Mouse (Mus musculus) large intestine, adult 2 months (tissue): ENCODE data around the gene Ugt1a6b. TPM values are rescaled to one million over a fixed set of nuclear protein-coding genes. Genes with fewer than 3 reads are reported as not detected.

Source experiments
- DNase-seq: peaks from one replicate; pipeline ENCODE4 v3.0.0-alpha.2; 2012; ENCODE audit warnings: low read depth, low spot score
- WGBS: fragments of 180-500 bp; shearing (Covaris S2); methylation state at CpG from one replicate; pipeline ENCODE4 v1.1.7; 2018; 5-methylcytosine and 5-hydroxymethylcytosine counted together
- polyA plus RNA-seq: library from polyadenylated mRNA; depleted of rRNA; stranded (reverse); fragments of >200 nt; gene quantifications from 2 replicates; pipeline ENCODE4 v1.2.3, GENCODE M21; 2012

The Ugt1a6b gene
- polyA plus RNA-seq, 1 experiment: 2.2 TPM

DNA sequence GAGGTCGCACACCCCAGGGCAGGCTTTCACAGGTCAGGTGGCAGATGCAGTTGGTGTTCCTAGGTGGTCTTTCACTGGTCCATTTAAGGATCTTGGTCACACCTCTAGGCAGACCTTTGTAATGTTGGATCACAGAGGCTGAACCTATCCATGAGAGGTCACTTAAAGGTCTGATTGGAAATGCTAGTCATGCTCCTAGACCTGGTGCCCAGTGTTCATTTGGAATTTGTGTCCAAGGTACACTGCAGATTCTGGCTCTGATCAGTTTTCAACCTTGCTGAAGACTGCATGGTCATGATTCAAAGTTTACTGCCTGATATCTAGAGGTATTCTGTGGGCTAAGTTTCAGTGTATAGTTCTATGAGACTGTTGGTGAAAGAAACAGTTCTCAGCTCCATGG is 76.6 kb downstream of the Ugt1a6b start:
- DNase-seq: no peak
- 83% methylated on average over 1 of the region's 1 CpGs for WGBS

DNA sequence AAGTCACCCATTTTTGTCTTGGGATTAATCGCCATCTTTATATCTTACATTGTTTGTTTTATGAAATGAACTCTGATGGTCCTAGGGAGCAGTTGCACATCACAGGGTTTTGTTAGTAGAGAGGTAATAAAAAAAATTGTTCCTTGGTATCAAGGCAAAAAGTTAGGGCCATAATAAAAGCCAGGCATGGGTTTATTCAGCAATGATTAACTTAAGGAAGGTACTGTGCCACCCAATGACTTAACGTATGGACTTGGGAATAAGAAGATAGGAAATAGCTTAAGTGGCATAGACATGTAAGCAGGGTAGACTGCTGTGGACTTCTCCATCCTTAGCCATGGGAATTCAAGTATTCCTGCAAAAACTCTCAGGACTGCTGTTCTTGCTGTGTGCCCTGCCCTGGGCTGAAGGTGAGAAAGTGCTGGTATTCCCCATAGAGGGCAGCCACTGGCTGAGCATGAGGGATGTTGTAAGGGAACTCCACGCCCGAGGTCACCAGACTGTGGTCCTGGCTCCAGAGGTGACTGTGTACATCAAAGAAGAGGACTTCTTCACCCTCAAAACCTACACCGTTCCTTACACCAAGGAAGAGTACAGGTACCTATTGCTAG is 83.4 kb downstream of the Ugt1a6b start:
- 29% methylated on average over 5 of the region's 5 CpGs for WGBS
- peak; percentile 64 for DNase-seq

DNA sequence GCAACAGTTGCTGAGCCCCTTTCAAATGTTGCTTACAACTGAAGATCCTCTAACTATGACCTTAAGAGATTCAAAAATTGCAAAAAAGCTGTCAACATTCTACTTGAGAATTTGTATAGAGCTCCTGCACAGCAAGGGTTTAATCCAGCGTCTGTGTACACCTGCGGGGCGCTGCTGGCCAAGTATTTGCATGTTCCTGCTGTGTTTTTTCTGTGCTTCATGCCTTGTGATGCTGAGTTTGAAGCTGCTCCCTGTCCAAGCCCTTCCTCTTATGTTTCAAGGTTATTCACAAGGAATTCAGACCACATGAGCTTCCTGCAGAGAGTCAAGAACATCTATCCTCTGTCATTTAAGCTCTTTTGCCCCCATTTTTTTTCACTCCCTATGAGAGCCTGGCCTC is 89.1 kb downstream of the Ugt1a6b start:
- WGBS: 83% methylated on average over 3 of the region's 3 CpGs
- no peak for DNase-seq

DNA sequence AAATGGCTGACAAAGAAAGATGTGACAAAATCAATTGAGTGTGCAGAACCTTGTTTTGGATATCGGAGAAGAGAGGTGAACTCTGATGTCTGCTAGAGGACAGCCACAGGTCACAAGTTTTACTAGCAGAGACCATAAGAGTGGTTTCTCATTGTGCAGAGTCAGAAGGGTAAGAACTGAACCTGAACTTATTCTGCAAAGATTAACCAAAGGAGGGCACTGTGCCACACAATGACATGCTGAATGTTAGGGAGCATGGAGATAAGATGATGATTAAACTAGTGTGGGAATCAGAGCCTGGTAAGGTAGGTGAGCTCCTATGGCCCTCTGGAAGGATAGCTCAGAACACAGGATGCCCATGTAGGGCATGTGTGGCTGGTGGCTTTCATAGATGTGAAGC is 92.6 kb downstream of the Ugt1a6b start:
- 75% methylated on average over 1 of the region's 1 CpGs for WGBS
- DNase-seq: no peak

DNA sequence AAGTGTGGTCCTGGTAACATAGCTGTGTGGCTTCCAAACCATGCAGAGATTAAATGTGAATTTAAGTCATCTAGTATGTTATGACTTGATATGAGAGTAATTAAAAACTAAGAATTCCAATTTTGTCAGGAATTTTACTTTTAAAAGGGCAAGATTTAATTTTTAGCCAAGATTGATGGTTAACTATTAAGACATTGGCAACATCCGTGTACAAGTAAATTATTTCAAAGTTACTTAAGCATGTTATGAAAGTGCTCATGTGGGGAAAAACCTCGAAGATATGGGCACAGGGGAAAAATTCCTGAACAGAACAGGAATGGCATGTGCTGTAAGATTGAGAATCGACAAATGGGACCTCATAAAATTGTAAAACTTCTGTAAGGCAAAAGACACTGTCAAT is 94.4 kb downstream of the Ugt1a6b start:
- WGBS: 68% methylated on average over 3 of the region's 3 CpGs
- no peak for DNase-seq

DNA sequence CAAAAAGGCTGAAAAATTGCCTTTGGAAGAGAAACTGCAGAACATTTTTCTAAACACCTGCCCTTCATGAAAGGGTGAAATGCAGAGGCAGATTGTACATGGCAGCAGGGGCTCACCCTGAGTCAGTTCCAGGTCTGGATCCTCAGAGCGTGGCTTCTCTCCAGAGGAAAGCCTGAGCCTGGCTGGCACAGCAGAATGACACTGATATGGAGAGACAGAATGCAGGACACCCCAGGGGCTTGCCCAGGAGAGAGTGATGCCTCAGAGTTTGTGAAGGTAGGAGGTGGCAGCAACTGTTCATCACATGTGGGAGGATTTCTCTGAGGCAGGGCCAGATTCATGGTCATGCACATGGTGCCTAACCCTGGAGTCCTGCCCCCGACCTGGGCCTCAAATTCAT is 96.9 kb downstream of the Ugt1a6b start:
- no peak for DNase-seq
- 75% methylated on average over 2 of the region's 2 CpGs for WGBS

DNA sequence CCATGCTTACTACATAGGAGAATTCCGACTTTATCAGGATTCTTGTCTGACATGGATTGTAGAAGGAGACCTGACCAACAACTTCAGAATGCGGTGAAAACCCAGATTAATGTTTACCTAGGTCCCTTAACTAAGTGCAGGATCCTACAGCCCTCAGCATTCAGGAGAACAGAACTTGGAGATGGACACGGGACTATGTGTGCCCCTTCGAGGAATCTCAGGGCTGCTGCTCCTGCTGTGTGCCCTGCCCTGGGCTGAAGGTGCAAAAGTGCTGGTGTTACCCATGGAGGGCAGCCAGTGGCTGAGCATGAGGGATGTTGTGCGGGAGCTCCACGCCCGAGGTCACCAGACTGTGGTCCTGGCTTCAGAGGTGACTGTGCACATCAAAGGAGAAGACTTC is 97.4 kb downstream of the Ugt1a6b start, which contains the start of gene Ugt1a2:
TSS of gene Ugt1a2 (plus strand) at position 146 of the 400 bp plus-strand sequence.
- 68% methylated on average over 7 of the region's 7 CpGs for WGBS
- no peak for DNase-seq

DNA sequence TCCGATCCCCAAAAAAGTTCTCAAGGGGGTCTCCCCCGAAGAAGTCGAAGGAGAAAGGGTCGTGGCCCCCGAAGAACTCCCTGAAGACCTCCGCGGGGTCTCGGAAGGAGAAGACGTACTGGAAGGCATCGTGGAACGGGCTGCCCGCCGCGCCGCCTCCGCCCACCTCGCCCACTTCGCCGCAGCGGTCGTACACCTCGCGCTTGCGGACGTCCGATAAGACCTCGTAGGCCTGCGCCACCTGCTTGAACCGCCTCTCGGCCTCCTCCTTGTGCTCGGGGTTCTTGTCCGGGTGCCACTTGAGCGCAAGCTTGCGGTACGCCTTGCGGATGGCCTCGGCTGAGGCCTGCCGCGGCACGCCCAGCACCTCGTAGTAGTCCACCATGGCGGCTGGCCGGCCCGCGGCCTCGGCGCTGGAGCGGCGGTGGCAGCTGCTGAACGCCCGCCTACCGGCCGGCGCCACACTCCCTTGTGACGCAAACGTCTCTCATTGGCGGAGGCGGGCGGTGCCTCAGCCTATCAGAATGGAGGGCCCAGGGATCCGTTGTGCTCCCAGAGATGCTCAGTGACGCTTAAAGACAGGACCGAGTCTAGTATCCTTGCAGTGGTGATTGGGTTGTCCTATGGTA is 102.4 kb downstream of the Ugt1a6b start, which contains the start of gene Dnajb3:
TSS of gene Dnajb3 (minus strand) at position 489 of the 629 bp plus-strand sequence.
- no peak for DNase-seq
- 50% methylated on average over 62 of the region's 62 CpGs for WGBS

DNA sequence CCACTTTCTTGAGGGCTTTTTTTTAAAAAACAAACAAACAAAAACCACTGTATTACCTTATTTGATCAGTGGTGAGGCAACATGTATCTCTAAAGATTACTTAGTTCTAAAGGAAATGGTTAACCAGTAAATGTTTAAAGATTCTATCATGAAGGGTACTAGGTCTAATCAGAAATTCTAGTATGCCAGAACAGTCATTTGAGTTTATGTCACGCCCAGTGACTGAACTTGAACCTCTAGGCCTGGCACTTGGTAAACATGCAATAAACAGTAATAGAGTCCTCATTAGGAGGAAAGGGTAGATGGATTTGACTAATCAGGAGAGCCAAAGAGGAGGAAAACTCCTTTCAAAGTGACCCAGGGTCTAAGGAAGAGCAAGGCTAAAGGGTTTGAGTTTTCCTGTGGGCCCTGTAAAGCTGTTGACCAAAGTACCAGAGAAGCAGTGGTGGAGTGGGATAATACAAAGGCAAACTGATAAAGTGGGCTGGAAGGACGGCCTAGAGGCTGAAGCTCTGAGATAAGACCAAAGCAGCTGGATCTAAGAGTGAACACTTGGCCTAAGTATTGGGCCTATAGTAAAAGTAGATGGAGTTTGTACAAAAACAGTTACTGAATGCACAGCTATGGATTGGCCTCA is 103.9 kb downstream of the Ugt1a6b start:
- 40% methylated on average over 2 of the region's 2 CpGs for WGBS
- no peak for DNase-seq

DNA sequence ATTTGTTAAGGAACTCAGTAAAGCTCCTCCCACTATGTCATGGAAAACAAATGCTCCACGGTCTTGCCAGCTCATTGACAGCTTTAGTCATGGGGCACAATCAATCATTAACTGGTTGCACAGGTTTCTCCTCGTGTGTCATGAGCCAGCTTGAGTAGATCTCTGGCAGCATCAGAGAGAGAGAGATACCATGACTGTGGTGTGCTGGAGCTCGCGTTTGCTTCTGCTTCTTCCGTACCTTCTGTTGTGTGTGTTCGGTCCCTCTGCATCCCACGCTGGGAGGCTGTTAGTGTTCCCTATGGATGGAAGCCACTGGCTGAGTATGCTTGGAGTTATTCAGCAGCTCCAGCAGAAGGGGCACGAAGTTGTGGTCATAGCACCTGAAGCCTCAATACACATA is 108.8 kb downstream of the Ugt1a6b start, which contains the start of gene Ugt1a1:
TSS of gene Ugt1a1 (plus strand) at position 148 of the 400 bp plus-strand sequence.
- WGBS: 46% methylated on average over 8 of the region's 8 CpGs
- DNase-seq: peak; percentile 98

DNA sequence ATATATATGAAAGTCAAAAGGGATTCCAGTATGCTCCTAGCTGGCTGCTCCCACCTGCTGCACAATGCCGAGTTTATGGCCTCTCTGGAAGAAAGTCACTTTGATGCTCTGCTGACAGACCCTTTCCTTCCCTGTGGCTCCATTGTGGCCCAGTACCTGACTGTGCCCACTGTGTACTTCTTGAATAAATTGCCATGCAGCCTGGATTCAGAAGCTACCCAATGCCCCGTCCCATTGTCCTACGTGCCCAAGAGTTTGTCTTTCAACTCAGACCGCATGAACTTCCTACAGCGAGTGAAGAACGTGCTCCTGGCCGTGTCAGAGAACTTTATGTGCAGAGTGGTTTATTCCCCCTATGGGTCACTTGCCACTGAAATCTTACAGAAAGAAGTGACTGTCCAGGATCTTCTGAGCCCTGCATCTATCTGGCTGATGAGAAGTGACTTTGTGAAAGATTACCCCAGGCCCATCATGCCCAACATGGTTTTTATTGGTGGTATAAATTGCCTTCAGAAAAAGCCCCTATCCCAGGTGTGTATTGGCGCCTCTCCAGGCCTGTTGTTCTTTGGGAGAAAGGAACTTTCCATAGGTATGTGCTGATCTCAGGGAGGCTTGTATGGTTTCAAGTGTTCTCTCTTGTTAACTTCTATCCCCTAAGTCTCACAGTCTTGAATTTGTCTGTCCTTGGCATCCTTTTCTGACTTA is 109.4 kb downstream of the Ugt1a6b start:
- no peak for DNase-seq
- 48% methylated on average over 8 of the region's 8 CpGs for WGBS

DNA sequence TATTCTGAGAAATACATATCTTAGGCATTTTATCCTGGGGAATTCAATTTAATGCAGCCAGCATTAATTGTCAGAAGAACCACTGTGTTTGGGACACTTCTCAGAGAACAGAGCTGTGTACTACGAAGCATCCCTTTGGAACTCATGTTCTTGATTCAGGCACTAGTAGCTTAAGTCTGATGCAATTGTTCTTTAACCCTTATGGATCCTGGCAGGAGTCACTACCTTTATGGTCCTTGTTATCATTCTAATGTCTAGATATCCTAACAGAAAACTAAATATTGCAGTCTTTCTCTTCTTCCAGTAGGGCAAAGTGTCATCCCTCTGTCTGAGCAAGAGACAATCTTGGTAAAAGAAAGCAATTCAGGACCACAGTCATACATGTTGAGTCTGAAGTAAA is 110.0 kb downstream of the Ugt1a6b start:
- DNase-seq: no peak
- WGBS: 59% methylated on average over 1 of the region's 1 CpGs

DNA sequence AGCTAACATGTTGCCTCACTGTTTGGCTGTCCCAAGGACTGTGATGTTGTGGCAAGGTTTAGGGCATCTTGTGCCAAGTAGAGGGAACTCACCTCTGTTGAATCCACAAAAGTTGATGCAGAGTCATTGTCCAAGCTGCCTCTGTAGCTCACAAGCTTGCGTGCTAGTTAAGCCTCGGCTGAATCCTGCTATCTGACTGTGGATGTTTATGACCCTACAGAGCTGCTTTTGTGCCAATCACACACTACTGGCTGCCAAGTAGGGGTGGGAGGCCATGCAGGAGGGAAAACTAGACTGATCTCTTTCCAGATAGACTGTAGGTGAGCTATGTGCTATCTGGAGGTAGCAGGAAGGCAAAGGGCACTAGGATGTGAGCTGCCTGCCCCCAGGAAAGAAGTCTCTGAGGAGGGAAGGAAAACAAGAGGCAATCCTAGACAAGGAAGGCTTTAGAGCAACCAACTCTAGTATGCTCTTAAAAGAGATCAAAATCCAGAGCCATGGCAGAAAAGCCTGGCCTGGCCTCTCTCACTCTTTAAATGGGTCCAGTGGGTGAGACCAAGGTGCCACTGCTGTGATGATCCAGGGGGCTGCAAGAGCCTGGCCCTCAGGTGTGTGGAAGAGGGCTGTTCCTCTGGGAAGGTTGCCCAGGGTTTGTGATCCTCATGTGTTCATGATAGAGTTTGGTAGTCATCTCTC is 110.9 kb downstream of the Ugt1a6b start:
- WGBS: 42% methylated on average over 2 of the region's 2 CpGs
- peak; percentile 100 for DNase-seq

DNA sequence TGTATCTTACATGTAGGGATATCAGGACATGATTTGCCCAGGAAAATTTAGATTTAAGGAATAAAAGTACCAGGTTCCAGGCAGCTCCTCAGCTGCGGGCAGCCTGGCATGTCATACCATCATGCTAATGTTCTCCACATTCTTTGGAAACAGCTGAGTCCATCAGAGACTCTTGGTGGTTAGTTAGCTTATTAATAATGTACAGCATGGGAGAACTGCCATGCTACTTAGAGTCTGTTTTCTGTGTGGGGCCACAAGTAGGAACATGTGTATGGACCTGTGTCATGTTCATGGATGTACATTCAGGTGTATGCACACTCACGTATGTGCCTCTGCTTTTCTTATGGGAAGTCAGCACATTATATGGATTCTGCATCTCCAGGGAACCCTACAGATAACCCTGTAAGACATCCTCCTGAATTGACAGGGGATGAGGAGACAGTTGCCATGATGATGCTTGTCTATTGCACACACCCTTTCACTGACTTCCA is 111.5 kb downstream of the Ugt1a6b start:
- no peak for DNase-seq
- WGBS: 69% methylated on average over 2 of the region's 2 CpGs

DNA sequence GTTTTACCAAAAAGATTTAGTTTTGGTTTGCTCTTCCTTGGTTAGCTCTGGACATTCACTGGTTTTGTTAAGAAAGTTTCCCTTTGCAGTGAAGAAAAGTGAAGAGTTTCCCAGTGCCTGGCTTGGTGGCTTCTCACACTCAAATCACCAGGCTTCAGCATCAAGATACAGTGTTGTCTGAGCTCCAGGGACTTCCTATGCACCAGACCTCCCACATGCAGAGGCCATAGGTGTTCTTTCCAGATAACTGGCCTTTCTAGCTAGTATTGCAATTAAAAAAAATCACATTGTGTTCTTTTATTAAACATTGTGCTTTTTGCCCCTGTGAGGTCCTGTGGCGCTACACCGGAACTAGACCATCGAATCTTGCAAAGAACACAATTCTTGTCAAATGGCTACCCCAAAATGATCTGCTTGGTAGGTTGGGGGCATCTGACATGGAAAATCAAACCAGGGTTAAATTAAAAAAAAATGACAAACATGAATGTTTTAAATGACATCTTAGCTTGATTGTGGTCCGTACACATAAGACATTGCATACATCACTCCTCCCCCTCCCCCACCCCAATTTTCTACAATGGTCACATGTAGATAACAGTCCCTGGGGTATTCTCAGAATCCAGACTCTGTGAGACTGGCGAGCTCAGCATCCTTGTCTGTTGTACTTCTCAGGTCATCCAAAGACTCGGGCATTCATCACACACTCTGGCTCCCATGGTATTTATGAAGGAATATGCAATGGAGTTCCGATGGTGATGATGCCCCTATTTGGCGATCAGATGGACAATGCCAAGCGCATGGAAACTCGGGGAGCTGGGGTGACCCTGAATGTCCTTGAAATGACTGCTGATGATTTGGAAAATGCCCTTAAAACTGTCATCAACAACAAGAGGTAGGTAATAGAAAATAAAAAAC is 112.7 kb downstream of the Ugt1a6b start:
- no peak for DNase-seq

DNA sequence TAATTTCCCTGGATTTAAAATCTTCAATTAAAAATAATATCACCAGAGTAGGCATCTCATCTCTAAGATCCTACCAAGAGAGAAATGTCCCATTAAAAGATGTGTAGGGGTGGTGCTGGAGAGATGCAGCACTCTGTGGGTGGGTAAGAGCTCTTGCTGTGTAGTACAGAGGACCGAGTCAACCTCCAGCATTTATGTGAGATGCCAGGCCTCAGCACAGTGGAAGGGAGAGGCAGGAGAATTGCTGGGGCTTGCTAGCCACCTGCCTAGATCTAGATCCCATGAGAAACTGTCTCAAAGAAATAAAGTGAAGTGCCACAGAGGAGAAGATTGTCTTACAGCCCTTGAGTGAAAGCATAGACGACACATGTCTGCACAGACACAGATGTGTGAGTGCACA is 113.5 kb downstream of the Ugt1a6b start:
- WGBS: 69% methylated on average over 2 of the region's 2 CpGs
- no peak for DNase-seq

More for the DNA sequence above, 112.7 kb downstream of the Ugt1a6b start:
- 71% methylated on average over 10 of the region's 10 CpGs for WGBS

DNA sequence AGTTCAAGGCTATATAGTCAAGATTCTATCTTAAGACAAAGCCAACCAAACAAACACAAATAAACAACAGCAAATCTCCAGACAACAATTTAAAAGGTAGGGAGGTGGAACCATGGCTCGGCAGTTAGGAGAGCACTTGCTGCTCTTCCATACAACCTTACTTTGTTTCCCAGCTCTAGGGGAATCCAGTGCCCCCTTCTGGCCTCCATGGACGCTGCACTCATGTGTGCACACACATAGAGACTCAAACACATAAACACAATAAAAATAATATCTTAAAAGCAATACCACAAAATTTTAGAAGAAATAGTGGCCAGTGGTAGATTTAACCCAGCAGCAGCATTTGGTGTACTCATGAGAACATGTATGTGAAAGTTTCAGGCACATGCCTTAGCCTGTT is 114.1 kb downstream of the Ugt1a6b start:
- WGBS: 68% methylated on average over 2 of the region's 2 CpGs
- no peak for DNase-seq

DNA sequence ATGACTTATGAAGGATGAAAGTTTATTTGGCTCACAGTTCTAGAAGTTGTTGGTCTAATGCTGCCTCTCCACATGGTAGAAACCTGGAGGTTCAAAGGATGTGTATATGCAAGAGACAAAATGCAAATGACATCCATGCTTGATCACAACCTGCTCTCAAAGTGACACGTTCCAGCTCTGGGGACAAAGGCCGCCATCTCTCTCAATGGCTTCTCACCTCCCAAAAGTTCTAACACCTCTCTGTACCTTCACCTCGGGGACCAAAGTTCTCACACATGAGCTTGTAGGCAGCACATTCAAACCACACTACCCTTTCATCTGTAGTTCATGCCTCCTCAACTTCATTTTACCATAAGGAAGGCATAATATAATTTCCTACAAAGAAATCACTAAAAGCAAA is 114.5 kb downstream of the Ugt1a6b start:
- no peak for DNase-seq
- 36% methylated on average over 3 of the region's 3 CpGs for WGBS

DNA sequence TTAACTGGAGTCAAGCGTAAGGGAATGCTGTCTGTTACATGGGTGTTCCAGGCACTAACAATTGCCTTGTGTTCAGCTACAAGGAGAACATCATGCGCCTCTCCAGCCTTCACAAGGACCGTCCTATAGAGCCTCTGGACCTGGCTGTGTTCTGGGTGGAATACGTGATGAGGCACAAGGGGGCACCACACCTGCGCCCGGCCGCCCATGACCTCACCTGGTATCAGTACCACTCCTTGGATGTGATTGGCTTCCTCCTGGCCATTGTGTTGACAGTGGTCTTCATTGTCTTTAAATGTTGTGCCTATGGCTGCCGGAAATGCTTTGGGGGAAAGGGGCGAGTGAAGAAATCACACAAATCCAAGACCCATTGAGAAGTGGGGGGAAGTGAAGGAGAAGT is 115.0 kb downstream of the Ugt1a6b start:
- no peak for DNase-seq

More for the DNA sequence above, 115.0 kb downstream of the Ugt1a6b start:
- 78% methylated on average over 9 of the region's 9 CpGs for WGBS
